ENCODE assay signal across 8 mouse cellular contexts in genomic region chr16:90810716-90811256, GRCm38 (mm10). TPM values are rescaled to one million over a fixed set of nuclear protein-coding genes. Genes with fewer than 3 reads are reported as not detected.
DNase-seq lines count a peak whose midpoint lies in the region; ATAC-seq and TF ChIP-seq lines count a peak whose summit lies in the region.

No protein-coding gene starts in this region.

- H3K9me3 ChIP-seq in lung, embryonic 14.5 days (ENCODE audit: low read depth, low read length), result no peaks in the 10 kb centered on the region
- H3K9me3 ChIP-seq in embryonic facial prominence, embryonic 15.5 days (replicated peaks), result no peaks in the 10 kb centered on the region
- no peaks in the 10 kb centered on the region for H3K9me3 ChIP-seq in intestine, embryonic 14.5 days (ENCODE audit: control insufficient read depth, low read length)
- H3K9me3 ChIP-seq in neural tube, embryonic 12.5 days, result no peaks in the 10 kb centered on the region

- TF ChIP-seq CTCF in lung, embryonic 14.5 days (IDR thresholded peaks at IDR 0.05; ENCODE audit: low read depth), result no peak

- peak overlapping the region; percentile 78 for H3K4me2 ChIP-seq in lung, embryonic 14.5 days
- peak overlapping the region; percentile 90 for H3K4me2 ChIP-seq in embryonic facial prominence, embryonic 15.5 days (replicated peaks)
- H3K4me2 ChIP-seq in intestine, embryonic 14.5 days (ENCODE audit: low read length), result peak overlapping the region; percentile 69
- H3K4me2 ChIP-seq in neural tube, embryonic 12.5 days (replicated peaks), result peak overlapping the region; percentile 83

- DNase-seq in lung, embryonic 14.5 days, result no peak
- no peak for DNase-seq in lung, postnatal 10 days
- DNase-seq in intestine, embryonic 14.5 days (ENCODE audit: low spot score), result peak; percentile 54
- no peak for DNase-seq in layer of hippocampus, adult 9-10 months (ENCODE audit: low spot score)
- DNase-seq in spleen, postnatal 36 days (ENCODE audit: low spot score in 2 of 2), result no peak
- DNase-seq in thymus, postnatal 25 days, result no peak

- peak overlapping the region; percentile 59; the same call in 1 of the 2 replicates for H3K27ac ChIP-seq in lung, embryonic 14.5 days (ENCODE audit: low read depth)
- peak overlapping the region; percentile 80 for H3K27ac ChIP-seq in embryonic facial prominence, embryonic 15.5 days (replicated peaks)
- no peak overlapping the region; the same call in 1 of the 2 replicates for H3K27ac ChIP-seq in intestine, embryonic 14.5 days (ENCODE audit: low read depth)
- H3K27ac ChIP-seq in neural tube, embryonic 12.5 days, result no peak overlapping the region

- H3K27me3 ChIP-seq in lung, embryonic 14.5 days (ENCODE audit: insufficient read depth, low read length), result no peaks in the 10 kb centered on the region
- no peaks in the 10 kb centered on the region for H3K27me3 ChIP-seq in embryonic facial prominence, embryonic 15.5 days
- no peaks in the 10 kb centered on the region for H3K27me3 ChIP-seq in intestine, embryonic 14.5 days (replicated peaks; ENCODE audit: control insufficient read depth, insufficient read depth, low read length)
- no peaks in the 10 kb centered on the region for H3K27me3 ChIP-seq in neural tube, embryonic 12.5 days (replicated peaks)

- H3K9ac ChIP-seq in lung, embryonic 14.5 days, result peak overlapping the region; percentile 32; the same call in 1 of the 2 replicates
- H3K9ac ChIP-seq in embryonic facial prominence, embryonic 15.5 days, result peak overlapping the region; percentile 26; the same call in 1 of the 2 replicates
- H3K9ac ChIP-seq in intestine, embryonic 14.5 days (ENCODE audit: low read length), result peak overlapping the region; percentile 37
- peak overlapping the region; percentile 42; the same call in 1 of the 2 replicates for H3K9ac ChIP-seq in neural tube, embryonic 12.5 days

- 41% methylated on average over 11 of the region's 11 CpGs for WGBS in lung, embryonic 14.5 days
- WGBS in embryonic facial prominence, embryonic 15.5 days, result 39% methylated on average over 11 of the region's 11 CpGs
- WGBS in intestine, embryonic 14.5 days, result 52% methylated on average over 11 of the region's 11 CpGs
- WGBS in neural tube, embryonic 12.5 days, result 52% methylated on average over 11 of the region's 11 CpGs

- H3K36me3 ChIP-seq in lung, embryonic 14.5 days (ENCODE audit: insufficient read depth), result no peaks in the 10 kb centered on the region
- H3K36me3 ChIP-seq in embryonic facial prominence, embryonic 15.5 days, result no peaks in the 10 kb centered on the region
- no peaks in the 10 kb centered on the region for H3K36me3 ChIP-seq in intestine, embryonic 14.5 days (ENCODE audit: control insufficient read depth, insufficient read depth, low read length)
- no peaks in the 10 kb centered on the region for H3K36me3 ChIP-seq in neural tube, embryonic 12.5 days

- peak; percentile 16; the same call in 1 of the 2 replicates for ATAC-seq in lung, embryonic 14.5 days (ENCODE audit: insufficient read depth)
- no peak for ATAC-seq in embryonic facial prominence, embryonic 15.5 days (ENCODE audit: insufficient number of reproducible peaks, low FRiP score, low TSS enrichment, low read depth)
- peak; percentile 42 for ATAC-seq in intestine, embryonic 14.5 days (replicated peaks; ENCODE audit: low FRiP score, low TSS enrichment, low read depth)
- peak; percentile 51 for ATAC-seq in neural tube, embryonic 12.5 days (ENCODE audit: low FRiP score, low read depth)

- H3K4me1 ChIP-seq in lung, embryonic 14.5 days (ENCODE audit: insufficient read depth), result no peaks in the 10 kb centered on the region
- peaks cover 21% of the 10 kb centered on the region for H3K4me1 ChIP-seq in embryonic facial prominence, embryonic 15.5 days
- 0 out of 2 replicates have a peak, but pooled peaks cover 11% of the 10 kb centered on the region for H3K4me1 ChIP-seq in intestine, embryonic 14.5 days (replicated peaks; ENCODE audit: control insufficient read depth, insufficient read depth, low read length)
- H3K4me1 ChIP-seq in neural tube, embryonic 12.5 days, result peaks cover 17% of the 10 kb centered on the region; the same call in 1 of the 2 replicates

- peak overlapping the region; percentile 77 for H3K4me3 ChIP-seq in lung, embryonic 14.5 days (ENCODE audit: low read depth, low read length)
- peak overlapping the region; percentile 85 for H3K4me3 ChIP-seq in embryonic facial prominence, embryonic 15.5 days (replicated peaks)
- H3K4me3 ChIP-seq in intestine, embryonic 14.5 days (ENCODE audit: low read depth, low read length), result peak overlapping the region; percentile 95
- peak overlapping the region; percentile 76 for H3K4me3 ChIP-seq in neural tube, embryonic 12.5 days

RNA-seq across cellular contexts. Expression of gene Urb1, which starts 0.6 kb away (rescaled TPM):
- 10.9 and 11.7 TPM in 2 replicates for polyA plus RNA-seq in lung, embryonic 14.5 days (2014; fragmentation: Nextera tagmentation; extraction: Ambion mirVana)
- 10.3 and 10.5 TPM in 2 replicates for polyA plus RNA-seq in embryonic facial prominence, embryonic 15.5 days (2015; fragmentation: Nextera tagmentation; extraction: Ambion mirVana)
- 12.4 and 12.7 TPM in 2 replicates for polyA plus RNA-seq in intestine, embryonic 14.5 days (2014; fragmentation: Nextera tagmentation; extraction: Ambion mirVana)
- 9.8 and 11.4 TPM in 2 replicates for polyA plus RNA-seq in neural tube, embryonic 12.5 days (2016; fragmentation: Nextera tagmentation; extraction: Ambion mirVana)

RNA-seq across cellular contexts. Expression of gene Eva1c, which starts 15.7 kb away (rescaled TPM):
- 1.2 and 1.4 TPM in 2 replicates for polyA plus RNA-seq in lung, embryonic 14.5 days (2014; fragmentation: Nextera tagmentation; extraction: Ambion mirVana)
- polyA plus RNA-seq in embryonic facial prominence, embryonic 15.5 days (2015; fragmentation: Nextera tagmentation; extraction: Ambion mirVana), result 3.1 and 3.7 TPM in 2 replicates
- 0.62 and 0.74 TPM in 2 replicates for polyA plus RNA-seq in intestine, embryonic 14.5 days (2014; fragmentation: Nextera tagmentation; extraction: Ambion mirVana)
- 1.7 and 2.4 TPM in 2 replicates for polyA plus RNA-seq in neural tube, embryonic 12.5 days (2016; fragmentation: Nextera tagmentation; extraction: Ambion mirVana)

Comparison
In these comparisons a context has a peak if more than half of its experiments do, and no peak if none do; other contexts are left out.
1. H3K27ac ChIP-seq: peak in lung, embryonic 14.5 days (single experiment) and embryonic facial prominence, embryonic 15.5 days (single experiment); none in intestine, embryonic 14.5 days (single experiment) and neural tube, embryonic 12.5 days (single experiment).
2. Peak in every context shown above with its lines, with median percentiles within 50 percentile points of each other: H3K4me2 ChIP-seq, H3K4me3 ChIP-seq and H3K9ac ChIP-seq.